Mouse (Mus musculus) layer of hippocampus, adult 18-20 months (tissue): Measurements from ENCODE around the gene Ppp1r14a. TPM values are rescaled to one million over a fixed set of nuclear protein-coding genes. Genes with fewer than 3 reads are reported as not detected.
A peak's percentile ranks its signal among the peaks of the same experiment; 100 is the strongest.

Experiments
- DNase-seq, 2 experiments: peaks; one replicate each; pipeline ENCODE4 v3.0.0; 2022; ENCODE audit warnings: low spot score in 2 of 2
- total RNA-seq, 2 experiments: library from RNA; stranded (reverse); gene quantifications; 2 replicates each; pipeline ENCODE4 v1.2.3; 2021

The Ppp1r14a gene
- total RNA-seq, 2 experiments from 2014 or later = 28.1 to 31.3 TPM

DNA sequence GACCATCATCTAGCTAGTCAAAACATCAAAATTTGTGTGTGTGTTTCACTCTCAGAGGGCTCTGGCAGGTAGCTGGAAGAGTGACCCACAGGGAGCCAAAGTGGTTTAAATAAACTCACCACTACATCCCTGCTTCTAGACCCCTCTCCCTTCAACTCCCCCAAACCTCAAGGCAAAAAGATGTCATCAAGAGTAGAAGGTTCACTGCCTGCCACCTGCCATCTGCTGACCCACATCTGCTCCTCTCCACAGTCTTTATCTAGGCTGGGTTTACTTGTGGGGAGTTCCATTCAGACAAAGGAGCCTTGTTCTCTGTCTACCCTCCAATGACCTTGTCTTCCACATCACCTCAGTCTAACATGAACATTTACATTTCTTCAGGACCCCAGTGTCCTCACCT is 9.8 kb upstream of the Ppp1r14a start:
- no peak for DNase-seq

DNA sequence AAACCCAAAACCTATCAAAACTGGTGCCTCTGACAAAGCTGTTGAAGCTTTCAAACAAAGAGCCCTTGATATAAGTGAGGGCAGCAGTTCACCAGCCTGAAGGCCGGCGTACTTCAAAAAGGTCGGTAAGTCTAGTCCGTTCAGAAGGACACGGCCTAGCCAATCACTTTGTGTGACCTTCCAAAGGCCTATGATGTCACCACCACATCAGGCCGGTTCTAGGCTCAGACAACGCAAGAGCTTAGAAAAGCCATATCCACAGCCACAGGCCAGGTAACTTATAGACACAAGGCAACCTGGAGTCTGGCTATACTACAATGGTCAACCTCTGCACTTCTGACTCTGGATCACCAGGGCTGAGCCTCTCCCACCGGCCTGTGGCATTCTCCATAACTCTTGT is 9.2 kb upstream of the Ppp1r14a start:
- DNase-seq = no peak

DNA sequence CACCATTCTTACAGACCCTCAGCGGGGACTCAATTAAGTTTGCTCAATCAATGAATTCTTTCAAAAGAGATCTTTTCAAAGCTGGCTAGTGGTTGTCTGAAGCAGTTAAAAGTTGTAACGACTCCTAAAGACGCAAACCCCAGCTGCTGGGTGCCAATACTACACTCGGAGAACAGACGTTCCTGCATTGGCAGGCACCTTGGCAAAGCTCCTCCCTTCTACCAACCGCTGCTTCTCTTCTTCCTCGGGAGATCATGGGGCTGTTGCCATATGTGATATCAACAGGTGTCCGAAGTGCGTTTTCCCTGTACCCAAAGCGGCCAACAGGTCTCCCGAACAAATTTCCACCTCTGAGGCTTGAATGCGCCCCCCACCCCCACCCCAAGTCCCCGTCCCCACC is 8.3 kb upstream of the Ppp1r14a start:
- no peak for DNase-seq

DNA sequence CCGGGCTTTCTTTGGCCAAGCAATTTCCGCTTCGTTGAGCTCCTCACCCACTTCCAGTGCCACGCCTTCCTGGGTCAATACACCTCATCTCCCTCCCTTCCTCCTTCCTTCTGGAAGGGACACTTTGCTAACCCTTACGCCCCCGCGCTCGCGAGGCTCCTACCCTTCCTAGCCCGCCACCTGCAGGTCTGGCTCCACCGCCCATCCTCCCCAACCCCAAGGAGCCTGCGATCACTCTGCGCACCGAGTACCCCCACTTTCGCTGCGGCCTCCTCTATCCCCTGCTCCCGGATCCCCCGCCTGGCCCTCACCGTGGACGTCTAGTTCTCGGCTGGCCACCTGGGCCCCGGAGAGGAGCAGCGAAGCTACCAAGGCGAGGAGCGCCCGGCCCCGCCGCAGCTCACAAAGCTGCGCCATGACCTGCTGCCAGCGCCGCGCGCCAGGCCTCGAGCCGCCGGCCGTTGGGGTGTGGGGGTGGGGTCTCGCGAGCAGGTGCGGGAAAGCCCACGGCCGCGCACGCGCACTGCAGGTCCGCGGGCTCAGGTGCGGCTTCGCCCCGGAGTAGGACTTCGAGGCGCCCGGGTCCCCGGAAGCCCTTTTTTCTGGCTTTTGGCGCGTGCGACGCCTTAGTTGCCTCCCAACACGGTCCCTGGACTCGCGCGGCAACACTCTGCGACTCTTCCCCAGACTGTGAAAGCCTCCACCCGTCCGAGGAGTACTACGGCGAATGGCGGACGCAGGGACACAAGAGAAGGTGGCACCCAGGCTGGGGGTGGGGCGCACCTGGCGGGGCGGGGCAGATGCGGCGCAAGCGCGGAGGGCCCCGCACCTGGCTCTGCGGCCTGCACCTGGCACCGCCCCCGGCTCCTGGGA is 7.7 kb upstream of the Ppp1r14a start, which contains the start of gene Spint2:
Spint2 (minus strand) TSS at position 712 of the 873 bp plus-strand sequence.
- no peak for DNase-seq

DNA sequence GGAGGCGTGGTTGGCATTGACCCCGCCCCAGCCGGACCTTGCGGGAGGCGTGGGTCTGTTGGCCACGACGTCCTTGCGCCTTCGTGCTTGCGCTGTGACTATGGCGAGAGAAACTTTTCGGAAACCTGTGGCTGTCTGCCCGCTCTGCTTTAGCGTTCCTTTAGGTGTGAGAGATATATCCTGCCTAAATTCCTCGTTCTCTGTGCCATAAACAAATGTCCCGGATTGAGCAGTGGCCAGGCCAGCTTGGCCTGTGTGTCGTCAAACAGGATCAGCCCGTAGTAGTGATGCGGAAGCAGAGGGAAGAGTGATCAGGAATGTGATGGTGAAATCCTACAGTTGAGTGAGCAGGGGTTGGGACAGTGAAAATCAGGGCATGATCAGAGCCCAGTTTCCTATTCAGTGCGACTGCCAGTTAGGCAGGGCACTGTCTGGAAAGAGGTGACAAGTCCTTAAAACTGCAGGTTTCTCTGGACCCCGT is 7.0 kb upstream of the Ppp1r14a start:
- DNase-seq = no peak

DNA sequence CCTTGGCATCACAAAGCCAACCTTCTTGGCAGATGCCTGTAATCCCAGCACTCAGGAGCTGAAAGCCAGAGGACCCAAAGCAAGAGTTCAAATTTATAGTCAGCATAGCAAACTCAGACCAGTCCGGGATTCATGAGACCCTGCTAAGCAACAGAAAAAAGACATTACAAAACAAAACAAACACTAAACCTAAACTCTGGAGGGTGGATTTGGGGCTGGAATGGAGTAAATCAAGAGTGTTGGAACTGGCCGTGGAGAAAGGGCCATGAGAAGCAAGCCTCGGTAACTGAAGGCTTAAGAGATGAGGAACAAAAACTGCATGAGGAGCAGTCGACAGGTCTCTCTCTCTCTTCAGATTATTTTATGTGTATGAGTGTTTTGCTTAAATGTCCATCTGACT is 5.2 kb upstream of the Ppp1r14a start:
- DNase-seq = no peak

DNA sequence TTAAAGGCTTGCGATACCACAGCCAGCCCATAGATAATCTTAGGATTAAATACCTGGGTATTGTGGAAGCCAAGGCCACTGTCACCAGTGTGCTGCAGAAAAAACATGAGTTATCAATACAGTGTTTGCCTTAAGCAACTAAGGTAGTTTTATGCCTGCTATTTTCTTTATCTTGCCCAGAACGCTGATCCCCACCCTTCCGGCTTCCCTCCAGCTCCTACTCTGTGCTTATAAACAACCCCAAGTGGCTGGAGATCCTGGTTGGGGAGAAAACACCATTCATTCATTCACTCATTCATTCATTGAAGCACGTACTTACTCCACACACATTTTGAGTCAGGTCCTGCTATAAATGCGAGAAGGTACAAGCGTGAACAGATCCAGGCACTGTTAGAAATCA is 4.6 kb upstream of the Ppp1r14a start:
- no peak for DNase-seq

DNA sequence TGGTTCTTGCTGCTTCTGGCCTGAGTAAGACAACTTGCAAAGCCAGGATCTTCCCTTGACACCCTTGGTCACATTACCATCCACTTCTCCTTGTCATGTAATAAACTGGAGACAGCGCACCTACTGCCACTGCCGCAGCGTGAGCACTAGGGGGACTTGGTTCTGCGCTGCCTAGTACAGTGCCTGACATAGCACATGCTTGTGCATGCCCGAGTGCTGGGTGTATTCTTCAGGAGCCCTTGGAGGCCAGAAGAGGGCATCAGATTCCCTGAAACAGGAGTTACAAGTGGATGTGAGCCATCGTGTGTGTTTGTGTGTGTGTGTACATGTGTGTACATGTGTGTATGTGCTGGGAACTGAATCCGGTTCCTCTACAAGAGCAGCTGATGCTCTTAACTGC is 1.6 kb upstream of the Ppp1r14a start:
- DNase-seq = no peak

DNA sequence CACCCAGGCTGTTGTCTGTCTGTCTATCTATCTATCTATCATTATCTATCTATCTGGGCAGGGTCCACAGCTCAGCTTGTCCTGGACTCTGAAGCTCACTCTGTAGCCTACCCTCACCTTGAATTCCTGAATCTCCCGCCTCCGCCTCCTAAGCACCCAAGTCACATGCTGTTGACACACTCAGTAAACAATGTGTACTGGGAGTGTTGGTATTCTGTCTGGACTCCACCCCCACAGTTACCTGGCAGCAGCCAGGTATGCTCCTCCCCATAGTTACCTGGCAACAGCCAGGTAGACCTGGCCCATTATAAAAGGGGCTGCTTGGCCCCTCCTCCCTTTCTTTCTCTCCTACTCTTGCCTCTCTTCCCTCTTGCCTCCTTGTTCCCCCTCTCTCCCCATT is 1.0 kb upstream of the Ppp1r14a start:
- DNase-seq = no peak

DNA sequence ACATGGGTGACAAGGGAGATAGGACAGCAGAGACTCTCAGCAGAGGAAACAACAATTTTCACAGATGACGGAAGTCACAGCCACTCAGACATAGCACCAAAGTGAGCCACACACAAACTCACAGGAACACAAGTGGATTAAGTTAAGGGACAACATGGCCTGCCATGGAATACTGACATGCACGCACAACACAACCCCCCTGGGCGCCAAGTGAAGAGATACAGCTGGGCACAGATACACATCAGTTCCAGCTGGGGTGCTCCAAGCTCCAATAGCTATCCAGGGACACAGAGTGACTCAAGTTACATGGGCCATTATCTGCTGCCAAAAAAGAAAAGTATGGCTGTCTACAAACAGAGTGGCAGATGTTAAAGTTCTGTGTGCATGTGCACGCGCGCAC is 748 bp downstream of the Ppp1r14a start:
- DNase-seq = no peak

DNA sequence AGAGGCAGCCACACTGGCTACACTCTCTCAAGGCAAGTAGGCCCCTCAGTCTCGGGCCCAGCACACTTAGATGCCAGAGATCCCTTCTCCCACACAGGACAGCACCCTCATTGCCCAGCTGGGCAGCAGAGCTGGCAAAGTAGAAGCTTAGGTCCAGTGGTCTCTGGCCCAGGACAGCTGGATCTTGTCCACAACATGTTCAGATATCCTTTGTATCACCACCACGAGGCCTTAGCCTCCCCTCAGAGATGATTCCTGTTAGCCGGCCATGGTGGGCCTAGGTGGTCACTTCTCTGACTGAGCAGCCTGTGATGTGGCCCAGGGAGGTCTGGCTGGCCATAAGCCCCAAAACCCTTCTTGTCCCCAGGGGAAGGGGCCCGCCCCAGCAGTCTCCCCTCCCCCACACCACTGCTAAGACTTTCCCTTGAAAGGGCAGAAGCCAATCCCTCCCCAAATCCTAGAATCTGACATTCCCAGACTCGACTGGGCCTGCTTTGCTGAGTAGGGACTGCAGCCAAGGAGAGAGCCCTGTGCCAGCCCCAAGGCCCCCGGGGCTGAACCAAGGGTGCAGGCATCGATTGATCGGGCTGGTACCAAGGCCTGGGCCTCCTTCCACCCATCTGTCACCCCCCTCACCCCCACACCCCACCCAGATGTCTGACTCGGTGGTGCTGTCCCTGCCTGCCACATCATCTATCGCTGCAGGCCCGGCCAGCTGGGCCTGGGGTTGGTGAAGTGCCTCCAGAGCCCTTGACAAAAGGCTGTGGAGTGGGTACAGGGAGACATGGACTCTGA is 1.8 kb downstream of the Ppp1r14a start:
- peak in 1 of 2 experiments; percentile 50 for DNase-seq

DNA sequence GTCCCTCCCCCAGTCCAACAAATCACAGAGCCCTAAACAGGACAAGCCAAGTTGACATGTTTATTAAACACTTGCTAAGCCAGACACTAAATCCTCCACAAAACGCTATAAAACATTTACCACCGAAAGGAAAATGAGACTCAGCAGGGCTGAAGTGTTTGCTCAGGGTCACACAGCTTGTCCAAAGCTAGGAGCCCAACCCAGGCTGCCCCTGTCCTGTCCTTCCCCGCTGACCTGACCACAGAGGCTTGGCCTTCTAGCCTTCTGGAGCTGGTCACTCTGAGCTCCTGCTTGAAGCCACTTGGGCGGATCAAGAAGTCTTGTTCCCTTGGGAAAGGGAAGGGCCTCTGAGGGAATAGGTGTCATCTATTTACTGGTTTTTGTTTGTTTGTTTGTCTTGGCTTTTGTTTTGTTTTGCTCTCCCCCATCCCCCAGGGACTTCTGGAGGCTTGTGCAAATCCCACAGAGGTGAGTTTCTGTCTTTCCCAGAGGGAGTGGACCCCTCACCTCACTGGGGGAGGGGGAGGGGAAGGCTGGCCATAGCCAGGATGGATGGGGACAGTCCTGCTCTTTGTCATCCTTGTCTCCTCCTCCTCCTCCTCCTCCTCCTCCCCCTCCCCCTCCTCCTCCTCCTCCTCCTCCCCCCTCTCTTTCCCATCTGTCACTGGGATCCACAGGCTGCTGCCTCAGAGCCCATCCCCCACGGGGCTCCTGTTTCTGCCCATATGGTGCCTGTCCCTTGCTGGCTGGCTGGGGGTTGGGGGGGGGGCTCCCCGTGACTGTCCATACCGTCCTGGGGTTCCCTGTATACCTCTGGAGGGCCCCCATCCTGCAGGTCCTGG is 2.7 kb downstream of the Ppp1r14a start:
- peak in 1 of 2 experiments; percentile 55 for DNase-seq

DNA sequence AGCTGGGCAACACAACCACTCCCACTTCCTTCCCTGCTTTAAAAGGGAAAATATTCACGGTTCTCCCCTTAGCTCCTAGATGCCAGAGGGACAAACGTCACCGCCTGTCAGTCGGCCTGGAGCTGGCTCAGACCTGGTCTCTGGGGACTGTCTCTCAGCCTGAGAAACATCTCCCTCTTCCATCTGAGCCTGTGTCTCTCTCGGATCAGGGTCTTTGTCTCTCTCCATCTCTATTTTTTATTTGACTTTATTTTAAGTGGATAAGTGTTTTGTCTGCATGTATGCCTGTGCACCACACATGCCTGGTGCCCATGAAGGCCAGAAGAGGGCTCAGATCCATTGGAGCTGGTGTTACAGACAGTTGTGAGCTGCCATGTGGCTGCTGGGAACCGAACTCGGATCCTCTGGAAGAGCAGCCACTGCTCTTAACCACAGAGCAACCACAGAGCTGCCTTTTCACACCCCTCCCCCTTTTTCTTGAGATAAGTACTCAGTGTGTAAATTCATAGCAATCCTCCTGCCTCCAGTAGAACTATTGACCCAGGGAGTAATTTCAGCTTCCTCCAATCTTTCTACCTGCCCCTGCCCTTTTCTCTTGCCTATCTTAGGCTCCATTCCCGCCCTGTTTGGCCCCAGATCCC is 3.5 kb downstream of the Ppp1r14a start:
- DNase-seq = no peak

DNA sequence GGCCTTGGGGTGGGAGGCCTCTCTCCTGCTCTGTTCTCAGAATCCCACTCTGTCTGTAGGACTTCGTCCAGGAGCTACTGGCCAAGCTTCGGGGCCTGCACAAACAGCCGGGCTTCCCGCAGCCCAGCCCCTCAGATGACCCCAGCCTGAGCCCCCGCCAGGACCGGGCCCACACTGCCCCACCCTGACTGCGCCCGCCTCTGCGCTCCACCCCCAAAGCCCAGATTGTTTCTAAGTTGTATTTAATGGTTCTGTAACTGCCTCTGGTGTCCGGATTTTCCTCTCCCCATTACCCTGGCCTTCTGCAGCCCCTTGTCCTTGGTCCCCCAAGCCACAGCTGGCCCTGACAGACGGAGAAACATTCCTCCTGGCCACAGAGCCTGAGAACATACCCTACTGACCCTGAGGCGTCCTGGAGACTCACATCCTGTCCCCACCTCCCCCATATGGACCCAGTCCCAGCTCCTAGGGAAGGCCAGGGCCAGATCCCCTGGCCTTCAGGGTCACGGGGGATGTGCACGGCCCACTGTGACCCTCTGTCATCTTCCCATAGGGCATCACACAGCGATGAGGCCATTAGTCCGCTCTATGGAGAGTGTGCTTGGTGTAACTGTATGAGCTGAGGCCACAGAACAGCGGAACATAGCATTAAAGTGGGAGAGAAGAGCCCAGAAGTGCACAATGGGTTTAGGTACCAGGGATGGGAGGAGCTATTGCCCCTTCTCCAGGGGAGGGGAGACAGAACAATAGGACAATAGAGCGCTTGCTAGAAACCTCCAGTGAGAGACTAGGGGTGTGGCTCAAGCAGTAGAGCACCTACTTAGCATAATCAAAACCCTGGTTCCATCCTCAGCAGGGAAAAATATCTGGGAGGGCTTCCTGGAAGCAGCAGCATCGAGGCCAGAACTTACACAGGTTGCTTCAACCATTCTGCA is 4.3 kb downstream of the Ppp1r14a start:
- DNase-seq = peak in 1 of 2 experiments; percentile 20

DNA sequence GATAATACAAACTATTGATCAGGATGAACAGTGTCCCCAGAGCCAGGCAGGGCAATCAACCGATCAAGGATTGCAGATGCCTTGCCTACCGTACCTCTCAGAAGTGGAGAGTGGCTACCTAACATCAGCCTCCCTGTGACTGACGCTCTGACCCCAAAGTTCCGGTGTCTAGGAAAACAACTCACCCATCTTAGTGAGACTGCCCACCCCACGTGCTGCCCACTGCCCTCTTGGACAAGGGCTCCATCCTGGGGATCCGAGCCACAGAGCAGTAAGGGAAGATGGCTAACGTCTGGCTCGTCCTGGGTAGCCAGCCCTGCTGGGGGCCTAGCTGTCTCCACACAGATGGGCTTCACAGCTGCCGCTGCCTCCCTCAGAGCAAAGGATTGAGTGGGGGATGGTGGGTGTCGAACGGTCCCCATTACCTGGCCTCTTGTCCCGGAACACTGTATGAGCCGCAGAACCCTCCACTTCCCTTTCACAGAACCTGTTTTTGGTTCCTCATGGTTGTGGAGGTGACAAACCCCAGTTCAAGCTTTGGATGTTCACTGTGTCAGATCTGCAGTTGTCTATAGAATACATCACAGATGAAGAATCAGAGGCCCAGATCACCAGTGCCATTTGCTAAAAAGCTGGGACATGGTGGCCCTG is 5.1 kb downstream of the Ppp1r14a start:
- peak in 1 of 2 experiments; percentile 10 for DNase-seq

DNA sequence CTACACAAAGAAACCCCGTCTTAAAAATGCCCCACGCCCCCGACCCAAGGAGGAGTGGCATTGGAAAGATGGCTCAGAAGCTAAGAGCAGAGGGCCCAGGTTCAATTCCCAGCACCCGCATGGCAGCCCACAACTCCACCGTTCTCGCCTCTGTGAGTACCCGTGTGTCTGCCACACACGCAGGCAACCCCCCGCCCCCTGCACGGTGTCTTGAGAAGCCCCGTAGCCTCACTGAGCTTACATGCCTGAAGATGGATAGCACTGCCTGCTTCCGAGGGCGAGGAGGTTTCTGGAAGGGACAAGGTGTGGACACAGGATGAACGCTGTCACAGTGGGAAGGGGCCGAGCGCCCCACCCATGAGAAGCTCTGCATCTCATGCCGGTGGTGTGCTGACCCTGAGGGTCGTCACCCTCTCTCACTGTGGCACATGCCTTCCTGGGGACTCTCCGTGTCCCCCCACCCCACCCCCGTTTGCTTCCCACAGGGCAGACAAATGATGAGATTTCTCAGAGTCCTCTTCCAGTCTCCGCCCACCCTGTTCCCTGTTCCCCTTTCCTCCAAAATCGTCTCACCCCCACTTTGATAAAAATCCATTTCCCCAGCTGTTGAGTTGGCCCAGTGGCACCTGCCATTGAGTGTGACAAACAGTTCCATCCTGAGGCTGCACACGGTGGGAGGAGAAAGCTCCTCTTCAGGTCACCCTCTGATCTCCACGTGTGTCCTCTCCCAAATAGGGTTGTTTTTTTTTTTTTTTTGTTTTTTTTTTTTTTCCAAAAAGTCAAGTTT is 6.9 kb downstream of the Ppp1r14a start:
- peak in 1 of 2 experiments; percentile 7 for DNase-seq

DNA sequence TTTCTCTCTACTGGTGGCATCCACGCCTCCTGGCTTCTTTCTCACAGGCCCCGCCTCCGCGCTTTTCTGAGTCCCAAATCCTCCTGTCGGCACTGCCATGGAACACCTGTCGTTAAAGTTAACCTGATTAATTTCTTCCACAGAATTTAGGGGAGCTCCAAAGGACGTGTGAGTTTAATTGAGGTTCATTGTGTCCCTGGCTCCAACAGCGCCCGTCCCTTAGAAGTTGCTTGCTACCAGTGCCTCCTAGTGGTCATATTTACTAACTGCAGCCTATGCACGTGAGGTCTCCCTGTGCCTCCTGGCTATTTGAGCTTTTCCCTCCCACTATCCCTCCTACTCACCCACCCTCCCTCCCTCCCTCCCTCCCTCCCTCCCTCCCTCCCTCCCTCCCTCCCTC is 7.9 kb downstream of the Ppp1r14a start:
- DNase-seq = peak in 1 of 2 experiments; percentile 78

DNA sequence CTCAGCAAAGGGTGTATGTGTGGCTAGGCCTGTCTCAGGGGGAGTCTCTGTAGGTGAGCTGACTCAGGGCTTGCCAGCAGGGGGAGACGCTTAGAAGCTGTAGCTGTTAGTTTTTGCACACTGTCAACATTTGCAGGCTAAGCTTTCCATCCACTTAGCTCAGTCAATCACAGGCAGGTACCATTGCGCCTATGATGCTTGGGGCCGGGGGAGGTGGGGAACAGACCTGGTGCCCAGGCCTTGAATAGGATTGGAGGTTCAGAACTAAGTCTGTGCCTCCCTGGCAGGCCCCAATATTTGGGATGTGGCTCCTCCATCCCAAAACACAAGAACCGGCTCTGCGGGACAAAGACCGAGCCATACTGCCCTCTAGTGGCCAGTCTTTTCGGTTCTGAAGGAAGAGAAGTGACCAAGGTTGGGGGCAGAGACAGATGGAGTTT is 12.0 kb downstream of the Ppp1r14a start:
- DNase-seq = peak in 1 of 2 experiments; percentile 78
